Mouse (Mus musculus) lung, embryonic 16.5 days (tissue): ENCODE data around the gene Nrm. TPM values are rescaled to one million over a fixed set of nuclear protein-coding genes. Genes with fewer than 3 reads are reported as not detected.

ENCODE experiments used
- ATAC-seq: fragments of 200-750 bp; cut with Nextera tagmentation; 2 replicates; pipeline ENCODE4 v1.8.0; 2017; ENCODE audit warnings: low read depth, mild to moderate bottlenecking, moderate library complexity
- H3K27ac ChIP-seq: fragments of 300-500 bp; sonication (generic); 2 replicates; pipeline ENCODE4 v1.5.1; 2014; ENCODE audit warnings: mild to moderate bottlenecking, control low read depth, low read length
- H3K27me3 ChIP-seq: fragments of 300-500 bp; sonication (generic); 2 replicates; pipeline ENCODE4 v1.6.1; 2014; ENCODE audit warnings: low read depth, low read length, mixed read lengths; ENCODE audit not compliant: control insufficient read depth, insufficient read depth
- H3K36me3 ChIP-seq: fragments of 300-500 bp; sonication (generic); 2 replicates; pipeline ENCODE4 v1.6.1; 2014; ENCODE audit warnings: low read length; ENCODE audit not compliant: control insufficient read depth, insufficient read depth
- H3K4me1 ChIP-seq: fragments of 300-500 bp; sonication (generic); replicated peaks from 2 replicates; pipeline ENCODE4 v1.6.1; 2014; ENCODE audit warnings: low read length, mixed read lengths; ENCODE audit not compliant: control insufficient read depth, insufficient read depth
- H3K4me2 ChIP-seq: fragments of 300-500 bp; sonication (generic); 2 replicates; pipeline ENCODE4 v1.6.1; 2014; ENCODE audit warnings: low read depth, low read length, control low read depth
- H3K4me3 ChIP-seq: fragments of 300-500 bp; sonication (generic); 2 replicates; pipeline ENCODE4 v1.5.1; 2014; ENCODE audit warnings: mild to moderate bottlenecking, low read length, control low read depth
- H3K9ac ChIP-seq: fragments of 300-500 bp; sonication (generic); 2 replicates; pipeline ENCODE4 v1.6.1; 2014; ENCODE audit warnings: low read length, control low read depth
- H3K9me3 ChIP-seq: fragments of 300-500 bp; sonication (generic); 2 replicates; pipeline ENCODE4 v1.6.1; 2016; ENCODE audit warnings: low read length; ENCODE audit not compliant: control insufficient read depth
- WGBS: fragments of 180-500 bp; shearing (Covaris S2); extraction: QIAGEN DNeasy Blood & Tissue Kit; methylation state at CpG from one replicate; pipeline ENCODE4 v1.1.7; 2014; 5-methylcytosine and 5-hydroxymethylcytosine counted together
- polyA plus RNA-seq: library from polyadenylated mRNA; unstranded; fragments of >200 nt; fragmentation: Nextera tagmentation; extraction: Ambion mirVana; gene quantifications from 2 replicates; pipeline ENCODE4 v1.2.1, GENCODE M21; 2015

The Nrm gene
- polyA plus RNA-seq, 1 experiment from 2014 or later: 65.6 TPM

GRCm38 (mm10) chr17:35868961-35869345 lies 7.8 kb downstream of the Nrm start:
- Histone ChIP-seq H3K9ac (peak overlapping the region; percentile 81), H3K9me3 (0 out of 2 replicates have a peak, but pooled peaks cover 2% of the 10 kb centered on the region), H3K4me3 (peak overlapping the region; percentile 66), H3K27ac (peak overlapping the region; percentile 99), H3K27me3 (no peaks in the 10 kb centered on the region), H3K4me1 (peaks cover 33% of the 10 kb centered on the region), H3K4me2 (peak overlapping the region; percentile 94), H3K36me3 (peaks cover 5% of the 10 kb centered on the region; the same call in 1 of the 2 replicates)
- WGBS: 2% methylated on average over 7 of the region's 7 CpGs
- no peak for ATAC-seq

- Histone ChIP-seq H3K9me3 (0 out of 2 replicates have a peak, but pooled peaks cover 2% of the 10 kb centered on the region), H3K27ac (peak overlapping the region; percentile 99), H3K4me3 (peak overlapping the region; percentile 66), H3K4me2 (peak overlapping the region; percentile 94), H3K27me3 (no peaks in the 10 kb centered on the region), H3K36me3 (peaks cover 8% of the 10 kb centered on the region; the same call in 1 of the 2 replicates), H3K9ac (peak overlapping the region; percentile 81), H3K4me1 (peaks cover 33% of the 10 kb centered on the region)
- ATAC-seq: peak; percentile 7; the same call in 1 of the 2 replicates
- WGBS: 2% methylated on average over 7 of the region's 7 CpGs
These were observed 8.4 kb downstream of the Nrm start for GRCm38 (mm10) chr17:35869346-35870067.

- Histone ChIP-seq H3K9ac (peak overlapping the region; percentile 81), H3K27ac (peak overlapping the region; percentile 99), H3K4me3 (peak overlapping the region; percentile 66), H3K4me2 (peak overlapping the region; percentile 94), H3K9me3 (0 out of 2 replicates have a peak, but pooled peaks cover 2% of the 10 kb centered on the region), H3K36me3 (peaks cover 16% of the 10 kb centered on the region), H3K4me1 (peaks cover 28% of the 10 kb centered on the region), H3K27me3 (no peaks in the 10 kb centered on the region)
- ATAC-seq: peak; percentile 7
- 37% methylated on average over 9 of the region's 9 CpGs for WGBS
These were observed 9.2 kb downstream of the Nrm start for GRCm38 (mm10) chr17:35870151-35870883.

DNA sequence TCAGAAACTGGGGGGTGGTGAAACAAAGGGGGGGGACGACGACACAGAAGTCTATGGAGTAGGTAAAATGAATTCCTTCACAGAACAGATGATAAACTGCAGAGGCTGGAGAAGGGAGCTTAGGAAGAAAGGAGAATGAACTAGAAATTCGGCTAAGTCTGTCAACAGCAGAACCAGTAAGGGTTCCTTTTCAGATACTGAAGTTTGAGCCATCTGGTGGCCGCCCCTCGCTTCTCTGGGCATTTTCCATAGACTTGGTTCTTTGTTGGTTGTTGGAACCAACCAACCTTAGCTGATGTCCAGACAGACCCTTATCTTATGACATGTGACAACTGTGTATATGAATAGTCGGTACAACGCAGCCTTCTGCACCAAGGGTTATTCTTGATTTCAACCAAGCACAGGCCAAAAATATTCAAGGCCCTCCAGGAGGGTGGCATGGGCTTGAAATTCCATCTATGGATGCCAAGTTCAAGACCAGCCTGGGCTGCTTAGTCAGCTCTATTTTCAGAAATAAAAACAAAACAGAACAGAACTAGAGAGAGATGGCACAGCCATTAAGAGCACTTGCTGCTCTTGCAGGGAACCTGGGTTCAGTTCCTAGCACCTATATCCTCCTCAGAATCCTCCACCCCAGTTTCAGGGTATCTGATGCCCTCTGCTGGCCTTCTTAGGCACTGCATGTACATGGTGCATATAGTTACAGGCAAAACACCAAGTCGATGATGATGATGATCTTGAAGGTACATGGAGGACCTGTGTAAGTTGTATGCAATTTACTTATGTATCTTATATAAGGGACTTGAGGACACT lies 10.0 kb downstream of the Nrm start:
- peaks cover 28% of the 10 kb centered on the region for H3K4me1 ChIP-seq
- H3K36me3 ChIP-seq: peaks cover 18% of the 10 kb centered on the region

GRCm38 (mm10) chr17:35873774-35874519 lies 12.8 kb downstream of the Nrm start:
- H3K4me3 ChIP-seq: no peak overlapping the region
- 0 out of 2 replicates have a peak, but pooled peaks cover 2% of the 10 kb centered on the region for H3K9me3 ChIP-seq
- peak overlapping the region; percentile 19; the same call in 1 of the 2 replicates for H3K9ac ChIP-seq
- WGBS: 26% methylated on average over 21 of the region's 21 CpGs
- no peak overlapping the region for H3K27ac ChIP-seq
- peaks cover 20% of the 10 kb centered on the region for H3K36me3 ChIP-seq
- H3K4me2 ChIP-seq: no peak overlapping the region; the same call in 1 of the 2 replicates
- peaks cover 20% of the 10 kb centered on the region for H3K4me1 ChIP-seq
- ATAC-seq: peak; percentile 29; the same call in 1 of the 2 replicates
- H3K27me3 ChIP-seq: no peaks in the 10 kb centered on the region

More for the DNA sequence above, 10.0 kb downstream of the Nrm start:
- WGBS: 57% methylated on average over 8 of the region's 8 CpGs
- no peak for ATAC-seq
- Histone ChIP-seq H3K27ac (peak overlapping the region; percentile 99), H3K27me3 (no peaks in the 10 kb centered on the region), H3K9ac (peak overlapping the region; percentile 81; the same call in 1 of the 2 replicates), H3K4me3 (peak overlapping the region; percentile 66), H3K4me2 (peak overlapping the region; percentile 94), H3K9me3 (0 out of 2 replicates have a peak, but pooled peaks cover 2% of the 10 kb centered on the region)

GRCm38 (mm10) chr17:35874721-35875120 lies 13.6 kb downstream of the Nrm start:
- no peak overlapping the region for H3K4me2 ChIP-seq
- no peaks in the 10 kb centered on the region for H3K27me3 ChIP-seq
- no peak overlapping the region for H3K27ac ChIP-seq
- H3K4me1 ChIP-seq: peaks cover 13% of the 10 kb centered on the region
- H3K4me3 ChIP-seq: no peak overlapping the region
- H3K36me3 ChIP-seq: peaks cover 20% of the 10 kb centered on the region
- no peak for ATAC-seq
- WGBS: 78% methylated on average over 6 of the region's 6 CpGs
- H3K9ac ChIP-seq: no peak overlapping the region; the same call in 1 of the 2 replicates
- 0 out of 2 replicates have a peak, but pooled peaks cover 2% of the 10 kb centered on the region for H3K9me3 ChIP-seq

GRCm38 (mm10) chr17:35879245-35880057 lies 18.3 kb downstream of the Nrm start, which contains the start of gene Dhx16:
TSS of gene Dhx16 (plus strand) at chr17:35879819.
- Histone ChIP-seq H3K27me3 (no peaks in the 10 kb centered on the region), H3K27ac (peak within 1 kb of the TSS; percentile 49; the same call in 1 of the 2 replicates), H3K4me2 (peak within 1 kb of the TSS; percentile 78), H3K9me3 (no peaks in the 10 kb centered on the region), H3K4me1 (peaks cover 11% of the 10 kb centered on the region; the same call in 1 of the 2 replicates), H3K36me3 (peaks cover 36% of the 10 kb centered on the region), H3K9ac (peak within 1 kb of the TSS; percentile 89), H3K4me3 (peak within 1 kb of the TSS; percentile 95)
- peak; percentile 94 for ATAC-seq
- WGBS: 6% methylated on average over 62 of the region's 66 CpGs
